Mouse (Mus musculus): ENCODE data around the gene Sfta2. TPM values are rescaled to one million over a fixed set of nuclear protein-coding genes. Genes with fewer than 3 reads are reported as not detected.

Gene Sfta2
- polyA plus RNA-seq, 1 experiment from 2014 or later: not detected

- Histone ChIP-seq H3K9ac (replicated peaks) (no peak overlapping the region), H3K27me3 (replicated peaks) (no peaks in the 10 kb centered on the region), H3K27ac (replicated peaks) (no peak overlapping the region), H3K4me2 (no peak overlapping the region), H3K4me3 (replicated peaks) (no peak overlapping the region), H3K36me3 (peaks cover 68% of the 10 kb centered on the region), H3K4me1 (no peaks in the 10 kb centered on the region), H3K9me3 (replicated peaks) (no peaks in the 10 kb centered on the region)
- ATAC-seq (ENCODE audit: low FRiP score): no peak
- 84% methylated on average over 13 of the region's 13 CpGs for WGBS
Observed at GRCm38 (mm10) chr17:35681986-35682385, 80.6 kb downstream of the Sfta2 start.

DNA sequence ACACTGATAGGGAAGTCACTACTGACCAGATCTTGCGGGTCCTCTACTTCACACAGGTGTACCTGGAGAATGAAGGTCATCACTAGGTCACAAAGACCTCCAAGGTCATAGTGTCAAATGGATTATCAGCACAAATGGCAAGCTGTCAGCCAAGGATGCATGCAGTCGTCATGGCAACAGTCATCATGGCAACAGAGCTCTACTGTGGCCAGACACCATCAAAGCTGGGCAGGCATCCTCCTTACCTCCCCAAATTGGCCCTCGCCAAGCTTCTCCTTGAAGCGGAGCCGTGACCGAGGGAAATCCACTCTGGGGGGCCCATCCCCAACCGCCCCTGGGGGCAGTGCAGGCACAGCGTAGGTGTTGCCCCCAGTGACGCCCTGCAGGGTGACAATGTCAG, 83.7 kb downstream of the Sfta2 start:
- Histone ChIP-seq H3K4me1 (no peaks in the 10 kb centered on the region), H3K27ac (replicated peaks) (no peak overlapping the region), H3K4me3 (replicated peaks) (no peak overlapping the region), H3K27me3 (replicated peaks) (no peaks in the 10 kb centered on the region), H3K9me3 (replicated peaks) (no peaks in the 10 kb centered on the region), H3K36me3 (peaks cover 95% of the 10 kb centered on the region), H3K9ac (replicated peaks) (no peak overlapping the region), H3K4me2 (no peak overlapping the region)
- ATAC-seq (ENCODE audit: low FRiP score): no peak
- WGBS: 63% methylated on average over 9 of the region's 9 CpGs

DNA sequence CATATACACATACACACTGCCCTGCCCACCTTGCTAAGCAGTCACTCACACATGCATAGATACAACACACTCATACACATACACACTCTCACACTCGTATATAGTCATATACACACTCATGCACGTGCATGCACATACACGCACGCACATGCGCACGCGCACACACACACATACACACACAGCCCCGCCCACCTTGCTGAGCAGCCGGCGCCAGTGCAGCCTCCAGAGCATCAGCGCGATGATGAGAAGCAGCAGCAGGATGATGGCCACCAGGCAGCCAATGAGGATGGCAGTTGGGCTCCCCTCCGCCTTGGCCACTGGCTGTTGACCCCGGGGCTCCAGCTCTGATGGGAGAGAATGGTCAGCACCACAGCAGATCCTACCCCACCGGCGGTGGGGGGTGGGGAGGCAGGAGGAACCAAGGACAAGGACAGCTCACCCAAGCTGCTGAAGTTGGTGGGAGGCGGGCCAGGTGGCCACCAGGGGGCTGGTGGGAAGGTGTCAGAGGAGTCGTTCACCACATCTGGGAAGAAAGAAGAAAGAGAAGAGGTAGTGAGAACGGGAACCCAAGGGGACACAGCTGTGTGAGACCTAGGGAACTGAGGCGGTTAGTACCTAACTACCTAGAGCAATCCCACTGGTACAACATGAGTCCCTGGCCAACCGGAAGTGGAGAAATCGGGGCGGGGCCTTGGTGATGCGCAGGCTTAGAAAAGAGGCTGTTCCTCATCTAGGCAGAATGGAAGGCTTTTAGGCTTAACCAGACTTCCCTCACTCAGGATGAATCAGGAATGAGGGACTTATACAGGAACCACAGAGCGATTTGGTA, 87.2 kb downstream of the Sfta2 start:
- Histone ChIP-seq H3K27ac (replicated peaks) (no peak overlapping the region), H3K36me3 (peaks cover 99% of the 10 kb centered on the region), H3K4me1 (no peaks in the 10 kb centered on the region), H3K9ac (replicated peaks) (no peak overlapping the region), H3K4me2 (no peak overlapping the region), H3K27me3 (replicated peaks) (no peaks in the 10 kb centered on the region), H3K9me3 (replicated peaks) (no peaks in the 10 kb centered on the region), H3K4me3 (replicated peaks) (no peak overlapping the region)
- ATAC-seq (ENCODE audit: low FRiP score): no peak
- WGBS: 92% methylated on average over 25 of the region's 25 CpGs

DNA sequence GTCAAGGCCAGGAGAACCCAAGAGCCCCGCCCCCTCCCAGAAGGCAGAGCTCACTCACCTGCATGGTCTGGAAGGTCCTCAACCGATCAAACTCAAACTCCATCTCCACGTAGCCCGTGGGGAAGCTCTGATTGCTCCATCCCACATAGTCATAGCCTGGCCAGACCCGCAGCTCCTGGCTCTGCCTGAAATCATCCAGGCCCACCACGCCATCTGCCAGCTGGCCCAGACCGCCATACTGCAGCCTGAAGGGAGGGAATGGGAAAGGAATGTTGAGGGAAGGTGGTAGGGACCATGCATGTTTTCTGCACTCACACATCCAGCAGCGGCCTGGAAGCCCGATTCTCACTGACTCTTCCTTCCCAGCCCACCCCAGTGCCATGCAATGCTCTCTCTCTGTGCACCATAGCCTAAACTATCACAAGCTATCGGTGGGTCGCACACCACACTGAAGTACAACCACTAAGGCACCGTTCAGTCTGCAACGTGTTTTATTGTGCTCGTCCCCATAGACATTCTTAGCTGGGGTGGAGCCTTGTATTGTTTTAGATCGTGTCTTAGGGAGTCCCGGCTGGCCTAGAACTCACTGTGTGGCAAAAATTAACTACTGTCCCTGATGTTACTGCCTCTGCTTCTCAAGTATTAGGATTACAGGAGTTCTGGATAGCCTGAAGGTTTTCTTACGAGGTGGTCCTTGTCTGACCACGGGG, 88.7 kb downstream of the Sfta2 start:
- H3K27ac ChIP-seq (replicated peaks): no peak overlapping the region
- H3K27me3 ChIP-seq (replicated peaks): no peaks in the 10 kb centered on the region
- no peak for ATAC-seq (ENCODE audit: low FRiP score)
- no peaks in the 10 kb centered on the region for H3K4me1 ChIP-seq
- WGBS: 90% methylated on average over 18 of the region's 18 CpGs
- no peaks in the 10 kb centered on the region for H3K9me3 ChIP-seq (replicated peaks)
- H3K36me3 ChIP-seq: peaks cover 89% of the 10 kb centered on the region
- H3K9ac ChIP-seq (replicated peaks): no peak overlapping the region
- no peak overlapping the region for H3K4me3 ChIP-seq (replicated peaks)
- H3K4me2 ChIP-seq: no peak overlapping the region

GRCm38 (mm10) chr17:35691811-35692210, 90.5 kb downstream of the Sfta2 start:
- 85% methylated on average over 4 of the region's 4 CpGs for WGBS
- Histone ChIP-seq H3K36me3 (peaks cover 78% of the 10 kb centered on the region), H3K4me3 (replicated peaks) (no peak overlapping the region), H3K4me2 (no peak overlapping the region), H3K4me1 (peaks cover 5% of the 10 kb centered on the region), H3K27ac (replicated peaks) (no peak overlapping the region), H3K9me3 (replicated peaks) (no peaks in the 10 kb centered on the region), H3K27me3 (replicated peaks) (no peaks in the 10 kb centered on the region), H3K9ac (replicated peaks) (no peak overlapping the region)
- ATAC-seq (ENCODE audit: low FRiP score): no peak

DNA sequence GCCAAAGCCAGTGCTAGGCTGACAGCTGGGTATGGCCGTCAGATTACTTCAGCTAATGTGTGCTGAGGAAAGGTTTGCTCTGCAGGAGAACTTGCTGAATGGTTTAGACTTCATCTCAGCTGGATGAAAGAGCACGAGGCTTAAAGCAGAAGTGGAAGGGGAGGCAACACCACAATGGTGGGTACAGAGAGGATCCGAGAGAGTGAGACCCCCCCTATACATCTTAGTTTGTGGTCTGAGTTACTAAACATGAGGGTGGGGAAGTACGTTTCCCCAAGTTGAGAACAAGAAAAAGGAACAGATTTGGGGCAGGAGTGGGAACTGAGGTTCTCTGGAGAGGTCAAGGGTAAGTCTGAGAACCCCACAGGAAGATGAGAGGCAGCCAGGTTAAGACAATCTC, 91.0 kb downstream of the Sfta2 start:
- WGBS: 89% methylated on average over 4 of the region's 4 CpGs
- Histone ChIP-seq H3K4me1 (peaks cover 10% of the 10 kb centered on the region), H3K27me3 (replicated peaks) (no peaks in the 10 kb centered on the region), H3K9me3 (replicated peaks) (no peaks in the 10 kb centered on the region), H3K9ac (replicated peaks) (no peak overlapping the region), H3K4me3 (replicated peaks) (no peak overlapping the region), H3K27ac (replicated peaks) (no peak overlapping the region), H3K4me2 (no peak overlapping the region), H3K36me3 (peaks cover 72% of the 10 kb centered on the region)
- ATAC-seq (ENCODE audit: low FRiP score): no peak

DNA sequence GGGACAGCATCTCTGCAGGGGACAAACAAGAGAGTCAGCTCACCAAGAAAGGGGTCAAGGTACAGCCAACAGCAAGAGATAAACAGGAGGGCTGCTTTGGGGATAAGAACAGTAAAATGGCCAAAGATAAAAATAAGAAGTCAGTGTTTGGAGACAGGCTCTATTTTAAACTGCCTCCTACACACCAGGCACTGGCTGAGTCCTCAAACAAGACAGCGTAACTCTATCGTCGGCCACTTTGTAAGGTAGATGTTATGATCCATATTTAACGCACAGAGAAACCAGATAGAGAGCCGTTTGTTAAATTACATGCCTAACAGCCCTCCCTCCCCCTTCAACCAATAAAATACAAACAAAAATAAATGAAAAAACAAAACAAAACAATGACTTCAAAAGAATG, 92.6 kb downstream of the Sfta2 start:
- no peak overlapping the region for H3K27ac ChIP-seq (replicated peaks)
- H3K4me2 ChIP-seq: no peak overlapping the region
- peaks cover 26% of the 10 kb centered on the region for H3K4me1 ChIP-seq
- H3K9me3 ChIP-seq (replicated peaks): no peaks in the 10 kb centered on the region
- 91% methylated on average over 5 of the region's 5 CpGs for WGBS
- H3K9ac ChIP-seq (replicated peaks): no peak overlapping the region
- no peak for ATAC-seq (ENCODE audit: low FRiP score)
- no peak overlapping the region for H3K4me3 ChIP-seq (replicated peaks)
- H3K27me3 ChIP-seq (replicated peaks): no peaks in the 10 kb centered on the region
- H3K36me3 ChIP-seq: peaks cover 57% of the 10 kb centered on the region

- ATAC-seq (ENCODE audit: low FRiP score): no peak
- Histone ChIP-seq H3K36me3 (peaks cover 43% of the 10 kb centered on the region), H3K4me2 (no peak overlapping the region), H3K27ac (replicated peaks) (no peak overlapping the region), H3K27me3 (replicated peaks) (no peaks in the 10 kb centered on the region), H3K4me1 (peaks cover 37% of the 10 kb centered on the region), H3K9ac (replicated peaks) (no peak overlapping the region), H3K4me3 (replicated peaks) (no peak overlapping the region), H3K9me3 (replicated peaks) (no peaks in the 10 kb centered on the region)
- 94% methylated on average over 2 of the region's 2 CpGs for WGBS
Observed at GRCm38 (mm10) chr17:35695289-35695688, 93.9 kb downstream of the Sfta2 start.

GRCm38 (mm10) chr17:35696691-35697090, 95.3 kb downstream of the Sfta2 start:
- Histone ChIP-seq H3K27ac (replicated peaks) (peak overlapping the region; percentile 98), H3K9me3 (replicated peaks) (no peaks in the 10 kb centered on the region), H3K4me1 (peaks cover 49% of the 10 kb centered on the region), H3K27me3 (replicated peaks) (no peaks in the 10 kb centered on the region), H3K4me3 (replicated peaks) (peak overlapping the region; percentile 43), H3K4me2 (peak overlapping the region; percentile 83), H3K36me3 (peaks cover 29% of the 10 kb centered on the region), H3K9ac (replicated peaks) (no peak overlapping the region)
- no peak for ATAC-seq (ENCODE audit: low FRiP score)
- 49% methylated on average over 6 of the region's 6 CpGs for WGBS

DNA sequence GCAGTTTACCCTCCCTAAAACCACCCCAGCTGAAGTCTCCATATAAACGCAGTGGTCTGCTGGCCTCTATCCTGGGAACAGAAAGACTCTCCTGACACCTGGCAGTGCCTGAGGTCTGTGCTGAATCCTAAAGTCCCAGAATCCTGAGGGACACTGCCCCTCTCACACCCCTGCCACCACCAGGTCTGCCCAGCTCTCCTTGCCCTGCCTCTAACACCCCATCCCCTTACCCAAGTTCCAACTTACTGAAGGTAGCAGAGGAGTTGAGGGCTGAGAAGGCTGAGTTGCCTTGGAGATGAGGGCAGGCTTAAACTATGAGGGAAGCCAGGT, 96.0 kb downstream of the Sfta2 start:
- Histone ChIP-seq H3K9me3 (replicated peaks) (no peaks in the 10 kb centered on the region), H3K9ac (replicated peaks) (peak overlapping the region; percentile 59), H3K36me3 (peaks cover 22% of the 10 kb centered on the region), H3K27me3 (replicated peaks) (no peaks in the 10 kb centered on the region), H3K4me1 (peaks cover 56% of the 10 kb centered on the region), H3K4me2 (peak overlapping the region; percentile 83), H3K27ac (replicated peaks) (peak overlapping the region; percentile 98), H3K4me3 (replicated peaks) (peak overlapping the region; percentile 43)
- 6% methylated on average over 1 of the region's 1 CpGs for WGBS
- ATAC-seq (ENCODE audit: low FRiP score): no peak

DNA sequence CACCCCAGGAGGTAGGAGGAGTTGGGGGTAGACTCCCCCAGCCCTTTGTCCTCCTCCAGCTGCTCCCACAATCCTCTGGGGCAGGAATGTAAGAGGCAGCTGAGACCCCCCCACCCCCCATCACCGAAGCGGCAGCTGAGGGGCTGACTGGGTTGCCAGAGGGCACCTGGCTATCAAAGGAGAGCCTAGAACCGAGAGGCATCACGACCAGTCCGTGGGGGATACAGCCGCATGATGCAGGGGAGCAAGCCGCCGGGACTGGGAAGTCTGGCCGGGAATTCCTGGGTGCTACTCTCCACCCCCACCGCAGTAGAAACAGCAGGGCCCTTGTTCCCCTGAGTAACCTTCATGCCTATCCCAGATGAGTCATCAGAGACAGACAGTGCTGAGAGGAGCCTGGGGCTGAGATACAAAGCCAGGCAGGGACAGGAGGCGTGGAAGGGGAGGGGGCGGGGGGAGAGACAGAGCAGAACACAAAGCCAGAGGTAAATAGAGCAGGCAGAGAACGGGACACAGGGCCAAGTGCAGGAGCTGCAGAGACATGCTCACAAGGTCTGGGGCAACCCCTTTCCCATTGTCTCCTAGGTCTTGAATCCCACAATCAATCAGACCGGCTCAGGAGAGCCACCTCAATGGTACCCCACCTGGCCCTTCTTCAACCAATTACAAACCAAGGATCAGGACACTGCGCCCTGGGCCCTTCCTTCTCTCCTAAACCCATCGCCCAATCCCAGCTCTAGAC, 96.6 kb downstream of the Sfta2 start:
- ATAC-seq (ENCODE audit: low FRiP score): peak; percentile 32
- no peaks in the 10 kb centered on the region for H3K9me3 ChIP-seq (replicated peaks)
- H3K27ac ChIP-seq (replicated peaks): peak overlapping the region; percentile 98
- H3K36me3 ChIP-seq: peaks cover 17% of the 10 kb centered on the region
- H3K4me3 ChIP-seq (replicated peaks): peak overlapping the region; percentile 43
- H3K27me3 ChIP-seq (replicated peaks): no peaks in the 10 kb centered on the region
- peak overlapping the region; percentile 59 for H3K9ac ChIP-seq (replicated peaks)
- H3K4me1 ChIP-seq: peaks cover 59% of the 10 kb centered on the region
- WGBS: 2% methylated on average over 16 of the region's 16 CpGs
- peak overlapping the region; percentile 83 for H3K4me2 ChIP-seq
